In the genomic region with DNA sequence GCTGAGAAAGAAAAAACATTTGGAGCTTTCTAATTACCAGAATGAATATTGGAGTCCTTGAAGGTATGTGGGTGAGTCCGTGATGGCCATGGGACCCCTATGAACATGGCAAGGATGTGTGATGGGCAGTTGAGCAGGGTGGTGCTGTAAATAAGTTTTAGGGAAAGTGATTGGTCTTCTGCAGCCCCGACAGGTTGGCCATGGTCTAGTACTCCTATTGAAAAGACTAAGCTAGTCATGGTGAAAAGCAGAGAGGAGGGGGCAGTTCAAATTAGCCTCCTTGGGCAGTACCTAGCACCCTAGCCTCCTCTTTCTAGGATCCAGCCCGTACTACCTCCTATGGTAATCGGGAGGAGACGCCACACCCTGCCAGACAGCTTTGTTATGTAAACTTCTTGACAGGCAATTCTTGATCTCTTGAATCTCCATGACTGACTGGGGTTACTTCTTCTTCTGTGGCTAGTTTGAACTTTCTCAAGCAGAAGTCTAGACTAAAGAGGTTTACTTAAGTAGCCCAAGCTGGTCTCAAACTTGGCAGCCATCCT, we compare ENCODE assay signal across 12 mouse cellular contexts. TPM values are rescaled to one million over a fixed set of nuclear protein-coding genes. Genes with fewer than 3 reads are reported as not detected.
DNase-seq lines count a peak whose midpoint lies in the region; ATAC-seq lines count a peak whose summit lies in the region.
"Had no signal": no experiment of that assay in that cellular context is flagged by ENCODE, and none has a peak within 500 bp of the region (broad histone marks: within the 10 kb centered on the region; RNA-seq: fewer than 3 reads in every experiment).

No protein-coding gene starts in this region.

- H3K4me3 ChIP-seq in hindbrain, embryonic 13.5 days: peak overlapping the region; percentile 46
- H3K4me3 ChIP-seq in midbrain, embryonic 14.5 days (replicated peaks; ENCODE audit: low read depth, low read length): no peak overlapping the region; the same call in 1 of the 2 replicates

- ATAC-seq in hindbrain, embryonic 13.5 days (ENCODE audit: low FRiP score): peak; percentile 21; the same call in 1 of the 2 replicates
- ATAC-seq in midbrain, embryonic 14.5 days (ENCODE audit: low FRiP score, low TSS enrichment): no peak

- peak overlapping the region; percentile 78 for H3K4me2 ChIP-seq in hindbrain, embryonic 13.5 days
- peak overlapping the region; percentile 79 for H3K4me2 ChIP-seq in midbrain, embryonic 14.5 days (ENCODE audit: low read length)

- H3K27me3 ChIP-seq in hindbrain, embryonic 13.5 days: peaks cover 9% of the 10 kb centered on the region; the same call in 1 of the 2 replicates
- H3K27me3 ChIP-seq in midbrain, embryonic 14.5 days (ENCODE audit: control insufficient read depth, insufficient read depth, low read length): no peaks in the 10 kb centered on the region

- DNase-seq in heart, adult 11 months: peak; percentile 82
- DNase-seq in heart, adult 8-10 months (ENCODE audit: low spot score): no peak
- peak; percentile 94 for DNase-seq in ZHBTc4 (ENCODE audit: low read depth, low spot score)
- no peak for DNase-seq in midbrain, embryonic 14.5 days
- DNase-seq in yolk sac, embryonic 10.5 days (ENCODE audit: low spot score): no peak
- no peak for DNase-seq in layer of hippocampus, adult 8-10 months (ENCODE audit: low spot score in 2 of 2)
- DNase-seq in testis, postnatal 10 days (ENCODE audit: low spot score): no peak
- DNase-seq: cerebellum, adult 9-10 months had no signal

- no peak overlapping the region for H3K9ac ChIP-seq in hindbrain, embryonic 13.5 days
- H3K9ac ChIP-seq in midbrain, embryonic 14.5 days (replicated peaks; ENCODE audit: low read length): no peak overlapping the region

- no peak overlapping the region for H3K27ac ChIP-seq in hindbrain, embryonic 13.5 days
- H3K27ac ChIP-seq in midbrain, embryonic 14.5 days (replicated peaks; ENCODE audit: low read depth, low read length): no peak overlapping the region

- H3K36me3 ChIP-seq in hindbrain, embryonic 13.5 days: no peaks in the 10 kb centered on the region
- H3K36me3 ChIP-seq in midbrain, embryonic 14.5 days (ENCODE audit: control insufficient read depth, insufficient read depth, low read length): no peaks in the 10 kb centered on the region

- H3K9me3 ChIP-seq in hindbrain, embryonic 13.5 days: no peaks in the 10 kb centered on the region
- no peaks in the 10 kb centered on the region for H3K9me3 ChIP-seq in midbrain, embryonic 14.5 days (ENCODE audit: control insufficient read depth, low read length)

- H3K4me1 ChIP-seq in hindbrain, embryonic 13.5 days (replicated peaks): peaks cover 9% of the 10 kb centered on the region
- peaks cover 6% of the 10 kb centered on the region for H3K4me1 ChIP-seq in midbrain, embryonic 14.5 days (ENCODE audit: control insufficient read depth, insufficient read depth, low read length)

- WGBS in hindbrain, embryonic 13.5 days: 43% methylated on average over 5 of the region's 5 CpGs
- WGBS in midbrain, embryonic 14.5 days: 29% methylated on average over 5 of the region's 5 CpGs

RNA-seq across cellular contexts. Expression of a gene that starts 0.8 kb away (rescaled TPM):
- not detected for total RNA-seq in heart, adult 8-10 months (2022)
- polyA plus RNA-seq in hindbrain, embryonic 13.5 days (2015; fragmentation: Nextera tagmentation; extraction: Ambion mirVana): 0.43 and 0.56 TPM in 2 replicates
- 0.27 and 0.54 TPM in 2 replicates for polyA plus RNA-seq in midbrain, embryonic 14.5 days (2014; fragmentation: Nextera tagmentation; extraction: Ambion mirVana)
- under 1 TPM in 2 of 4 experiments, not detected in 2; 0.14 to 0.25 TPM for total RNA-seq in layer of hippocampus, adult 8-10 months (2022)
- total RNA-seq: megakaryocyte-erythroid progenitor cell, adult 5-6 weeks had no signal
- polyA plus RNA-seq: heart, embryonic 14.5 days; small intestine, adult 2 months had no signal

RNA-seq across cellular contexts. Expression of a gene that starts 26.7 kb away (rescaled TPM):
- total RNA-seq in heart, adult 8-10 months (2022): not detected
- polyA plus RNA-seq in hindbrain, embryonic 13.5 days (2015; fragmentation: Nextera tagmentation; extraction: Ambion mirVana): not detected in 2 replicates
- 0.15 TPM in 1 of 2 replicates, not detected in the other for polyA plus RNA-seq in midbrain, embryonic 14.5 days (2014; fragmentation: Nextera tagmentation; extraction: Ambion mirVana)
- under 1 TPM in 1 of 4 experiments, not detected in 3; 0.31 TPM for total RNA-seq in layer of hippocampus, adult 8-10 months (2022)
- total RNA-seq: megakaryocyte-erythroid progenitor cell, adult 5-6 weeks had no signal
- polyA plus RNA-seq: heart, embryonic 14.5 days had no signal

RNA-seq across cellular contexts. Expression of a gene that starts 28.4 kb away (rescaled TPM):
- 1 to 10 TPM; 4.4 to 8.0 (median 5.6) TPM for total RNA-seq in heart, adult 8-10 months (2022)
- polyA plus RNA-seq in hindbrain, embryonic 13.5 days (2015; fragmentation: Nextera tagmentation; extraction: Ambion mirVana): 15.1 and 15.5 TPM in 2 replicates
- polyA plus RNA-seq in midbrain, embryonic 14.5 days (2014; fragmentation: Nextera tagmentation; extraction: Ambion mirVana): 14.5 and 19.4 TPM in 2 replicates
- total RNA-seq in layer of hippocampus, adult 8-10 months (2022): 10 to 100 TPM; 18.5 to 20.4 (median 19.2) TPM

RNA-seq across cellular contexts. Expression of a gene that starts 45.8 kb away (rescaled TPM):
- total RNA-seq in heart, adult 8-10 months (2022): 1 to 10 TPM in 1 of 4 experiments, under 1 TPM in 3; 0.66 to 1.1 (median 0.88) TPM
- 8.5 and 10.0 TPM in 2 replicates for polyA plus RNA-seq in hindbrain, embryonic 13.5 days (2015; fragmentation: Nextera tagmentation; extraction: Ambion mirVana)
- 7.0 and 10.3 TPM in 2 replicates for polyA plus RNA-seq in midbrain, embryonic 14.5 days (2014; fragmentation: Nextera tagmentation; extraction: Ambion mirVana)
- 1 to 10 TPM; 5.5 to 7.2 (median 6.4) TPM for total RNA-seq in layer of hippocampus, adult 8-10 months (2022)

RNA-seq across cellular contexts. Expression of a gene that starts 52.1 kb away (rescaled TPM):
- 1 to 10 TPM in 3 of 4 experiments, under 1 TPM in 1; 0.75 to 1.6 (median 1.1) TPM for total RNA-seq in heart, adult 8-10 months (2022)
- polyA plus RNA-seq in hindbrain, embryonic 13.5 days (2015; fragmentation: Nextera tagmentation; extraction: Ambion mirVana): 0.28 and 0.49 TPM in 2 replicates
- 0.21 TPM in 1 of 2 replicates, not detected in the other for polyA plus RNA-seq in midbrain, embryonic 14.5 days (2014; fragmentation: Nextera tagmentation; extraction: Ambion mirVana)
- total RNA-seq in layer of hippocampus, adult 8-10 months (2022): 1 to 10 TPM; 1.3 to 2.6 (median 1.5) TPM

Comparison
In these comparisons a context has a peak if more than half of its experiments do, and no peak if none do; other contexts are left out.
1. DNase-seq: peak in heart, adult 11 months (single experiment) and ZHBTc4 (single experiment); none in heart, adult 8-10 months (single experiment), midbrain, embryonic 14.5 days (single experiment), yolk sac, embryonic 10.5 days (single experiment), layer of hippocampus, adult 8-10 months (0 of 2) and testis, postnatal 10 days (single experiment).